Mouse (Mus musculus): ENCODE results near the gene Pramef25.
"Not testable (repeated sequence)": the region's sequence is repeated elsewhere in the genome, so short reads cannot be mapped to it uniquely, and the experiment has no call there.

Pramef25 gene

GRCm38 (mm10) chr4:143950916-143951315 is at the start of gene Pramef25:
Gene Pramef25 (minus strand): TSS chr4:143951016.
- not testable (repeated sequence) for DNase-seq (ENCODE audit: low spot score in 2 of 2)

DNA sequence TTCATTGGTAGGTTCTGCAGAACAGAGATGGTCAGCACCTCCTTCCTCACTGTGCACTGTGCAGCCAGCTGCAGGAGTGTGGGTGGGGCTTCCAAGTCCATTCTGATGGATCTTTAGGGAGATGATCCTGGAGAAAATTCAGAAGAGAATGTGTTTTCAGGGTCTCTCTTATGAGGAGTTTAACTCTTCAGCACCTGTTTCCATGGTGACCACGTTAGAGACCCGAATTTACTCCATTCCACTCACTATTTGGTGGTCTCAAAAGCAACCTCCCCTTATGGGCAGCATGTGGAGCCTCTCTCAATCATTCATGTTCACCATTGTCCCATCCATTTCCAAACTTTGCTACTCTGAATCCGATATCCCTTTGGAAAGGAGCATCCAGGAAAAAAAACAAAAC is 43.5 kb upstream of the Pramef25 start, which contains the start of gene Pramef17:
Gene Pramef17 (minus strand): TSS at position 101 of the 400 bp plus-strand sequence.
- DNase-seq (ENCODE audit: low spot score in 2 of 2): not testable (repeated sequence)

GRCm38 (mm10) chr4:143988126-143988525 is 37.3 kb upstream of the Pramef25 start:
- peak; percentile 60 to 64 for DNase-seq (ENCODE audit: low spot score in 2 of 2)

DNA sequence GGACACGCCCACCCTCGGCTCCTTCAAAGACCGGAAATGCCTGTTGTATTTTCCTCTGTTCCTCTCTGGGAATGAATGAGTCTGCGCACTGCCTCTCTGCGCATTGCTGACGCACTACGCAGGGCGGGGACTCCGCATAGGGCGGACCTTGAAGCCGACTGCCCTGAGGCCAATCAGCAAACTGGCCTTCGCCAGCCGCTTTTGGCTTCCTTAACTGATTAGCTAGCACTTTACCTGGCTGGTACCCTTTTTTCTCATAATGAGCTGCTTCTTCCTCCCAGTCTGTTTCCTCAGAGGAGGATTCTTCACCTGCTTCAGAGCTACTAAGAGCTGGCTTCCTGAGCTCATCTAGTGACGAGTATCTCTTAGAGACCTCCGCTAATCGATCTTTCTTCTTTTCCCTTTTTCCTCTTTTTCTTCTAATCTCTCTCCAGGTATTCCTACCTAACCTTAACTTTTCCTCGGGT is 36.7 kb upstream of the Pramef25 start:
- DNase-seq (ENCODE audit: low spot score in 2 of 2): peak; percentile 78 to 79

DNA sequence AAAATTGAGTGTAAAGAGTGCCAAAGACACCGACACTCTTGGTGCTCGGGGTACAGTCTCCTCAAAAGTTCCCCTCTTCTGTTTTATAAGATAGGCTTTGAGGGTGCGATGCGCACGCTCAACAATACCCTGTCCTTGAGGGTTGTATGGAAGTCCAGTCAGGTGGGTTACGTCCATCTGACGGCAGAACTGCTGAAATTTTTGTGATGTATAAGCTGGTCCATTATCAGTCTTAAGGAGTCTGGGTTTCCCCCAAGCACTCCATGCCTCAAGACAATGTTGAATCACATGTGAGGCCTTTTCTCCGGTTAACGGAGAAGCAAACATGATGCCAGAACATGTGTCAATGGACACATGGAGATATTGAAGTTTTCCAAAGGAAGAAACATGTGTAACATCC is 34.9 kb upstream of the Pramef25 start:
- peak; percentile 56 to 64 for DNase-seq (ENCODE audit: low spot score in 2 of 2)

- peak; percentile 30 to 57 for DNase-seq (ENCODE audit: low spot score in 2 of 2)
Measured at GRCm38 (mm10) chr4:143985165-143985564, 34.3 kb upstream of the Pramef25 start.

DNA sequence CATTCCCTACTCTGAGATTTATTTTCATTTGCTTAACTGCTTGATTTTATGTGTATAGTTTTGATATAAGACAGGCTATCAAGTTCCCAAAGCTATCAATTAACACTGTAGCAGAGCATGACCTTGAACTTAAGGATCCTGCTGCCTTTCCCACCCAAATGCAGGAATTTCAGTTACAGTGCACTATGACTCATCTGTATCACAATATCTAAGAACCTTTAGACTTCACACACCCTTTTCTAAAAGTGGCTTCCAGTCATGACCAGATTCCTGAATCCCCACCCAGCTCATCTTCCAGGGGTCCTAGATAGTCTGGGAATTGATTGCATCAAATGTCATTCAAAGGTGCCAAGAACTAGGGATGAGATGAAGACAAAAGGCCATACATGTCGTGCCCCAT is 32.6 kb upstream of the Pramef25 start:
- DNase-seq (ENCODE audit: low spot score in 2 of 2): not testable (repeated sequence)

GRCm38 (mm10) chr4:143966850-143967249 is 16.0 kb upstream of the Pramef25 start, which contains the start of gene Gm13101:
Gene Gm13101 (minus strand): TSS chr4:143966950.
- DNase-seq (ENCODE audit: low spot score in 2 of 2): not testable (repeated sequence)

DNA sequence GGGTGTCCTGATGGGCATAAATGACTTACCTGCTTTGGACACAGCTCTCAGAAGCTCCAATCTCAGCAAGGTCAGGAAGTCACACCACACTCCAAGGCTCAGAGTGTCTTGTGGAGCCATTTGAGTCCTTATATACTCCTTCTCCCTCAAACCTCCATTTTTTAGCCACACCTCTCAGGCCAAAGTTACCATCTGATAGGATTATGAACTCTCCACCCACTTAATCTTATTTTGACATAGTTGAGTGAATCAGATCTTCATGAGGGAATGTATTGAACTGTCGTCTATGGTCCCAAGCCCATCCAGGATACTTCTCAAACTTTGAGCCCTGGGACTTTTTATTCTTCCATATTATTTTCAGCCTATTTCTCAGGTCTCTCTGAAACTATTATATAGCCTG is 50.5 kb downstream of the Pramef25 start, which contains the start of gene Pramef6:
Gene Pramef6 (minus strand): TSS at position 101 of the 400 bp plus-strand sequence.
- DNase-seq (ENCODE audit: low spot score in 2 of 2): not testable (repeated sequence)

Measured in heart, adult 9 months (tissue).